Mouse (Mus musculus): ENCODE data around the gene Polr3a.

DNA sequence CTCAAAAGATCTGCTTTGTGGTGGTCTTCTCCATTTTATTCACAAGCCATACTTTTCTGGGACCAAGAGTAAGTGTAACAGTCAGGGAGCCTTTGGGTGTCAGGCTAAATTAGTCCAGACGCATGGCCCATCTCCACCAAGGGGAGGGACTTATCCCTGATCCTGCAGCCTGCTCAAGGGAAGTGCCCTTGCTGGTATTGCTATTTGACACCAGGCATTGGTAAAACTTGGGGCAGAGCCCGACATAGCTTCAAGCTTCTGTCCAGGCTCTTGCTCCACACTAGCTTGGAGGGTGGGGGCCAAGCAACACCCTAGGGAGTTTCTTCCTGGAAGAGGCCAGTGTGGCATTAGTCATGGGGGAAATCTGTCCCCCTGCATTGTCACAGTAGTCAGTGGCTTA, 23.8 kb upstream of the Polr3a start:
- TF ChIP-seq CTCF (IDR thresholded peaks at IDR 0.05; ENCODE audit: borderline replicate concordance, extremely low read depth, insufficient read depth, insufficient read length) (no peak), POLR2A (IDR thresholded peaks at IDR 0.05; ENCODE audit: borderline replicate concordance, extremely low read depth, insufficient read depth, insufficient read length, poor library complexity, severe bottlenecking) (no peak)

All from brain, embryonic 14.5 days (tissue).